Mouse (Mus musculus) stomach, postnatal 0 days (tissue): ENCODE results near the gene Elovl7.

ENCODE experiments used
- CTCF ChIP-seq: IDR thresholded peaks from 2 replicates; pipeline ENCODE4 v1.5.1; 2016; ENCODE audit warnings: antibody characterized with exemption, low read depth, mild to moderate bottlenecking, moderate library complexity
- EP300 ChIP-seq: optimal IDR thresholded peaks from 2 replicates; pipeline ENCODE3; 2016; ENCODE audit warnings: antibody characterized with exemption

- TF ChIP-seq CTCF = no peak
- TF ChIP-seq EP300 = no peak
Measured at GRCm38 (mm10) chr13:108219773-108220172, 5.6 kb downstream of the Elovl7 start.
